Mouse (Mus musculus): ENCODE results near the gene Krt10. TPM values are rescaled to one million over a fixed set of nuclear protein-coding genes. Genes with fewer than 3 reads are reported as not detected.

Gene Krt10
- polyA plus RNA-seq (2014; fragmentation: Illumina TruSeq; extraction: RNeasy Lipid Tissue Mini Kit (QIAGEN cat#74804); ENCODE audit: low read depth, low replicate concordance): 7.4 TPM

DNA sequence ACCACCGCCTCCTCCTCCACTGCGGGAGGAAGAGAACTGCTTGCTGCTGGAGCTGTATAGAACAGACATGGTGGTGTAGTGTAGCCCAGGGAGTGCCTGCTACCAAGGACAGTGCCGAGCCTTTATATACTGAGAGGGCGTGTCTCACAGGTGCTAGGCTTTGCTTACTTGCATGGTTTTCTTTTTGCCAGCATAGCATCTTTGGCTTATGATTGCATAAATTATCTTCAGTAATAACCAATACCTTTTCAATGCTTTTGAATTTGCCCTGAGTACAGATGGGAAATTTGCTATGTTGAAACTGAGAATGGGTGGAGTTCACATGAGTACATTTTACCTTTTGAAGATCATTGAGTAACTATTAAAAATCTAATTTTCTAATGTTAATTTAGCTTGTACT, at the start of gene Krt10:
TSS of gene Krt10 (minus strand) at position 101 of the 400 bp plus-strand sequence.

DNA sequence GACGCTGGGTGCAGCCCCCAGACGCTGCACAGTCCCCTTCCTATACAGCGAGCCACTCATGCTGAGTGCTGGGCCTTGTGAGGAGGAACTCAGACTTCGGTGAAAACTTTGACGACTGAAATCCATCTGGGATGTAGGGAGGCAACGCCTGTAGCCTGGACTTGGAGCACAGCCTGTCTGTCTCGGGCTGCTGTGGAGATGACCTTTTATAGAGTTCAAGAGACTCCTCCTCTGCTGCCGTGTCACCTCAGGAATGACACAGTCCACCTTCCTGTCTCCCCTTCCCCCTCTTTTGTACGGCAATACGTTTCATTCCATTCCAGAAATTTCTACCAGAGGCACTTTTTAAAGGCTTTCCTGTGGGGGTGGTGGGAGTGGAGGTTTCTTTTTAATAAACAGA, 48.8 kb upstream of the Krt10 start, which contains the start of gene Krt20:
TSS of gene Krt20 (minus strand) at position 179 of the 400 bp plus-strand sequence.

GRCm38 (mm10) chr11:99422159-99422558, 33.0 kb upstream of the Krt10 start, which contains the start of gene Krt12:
Krt12 (minus strand) TSS chr11:99422259.

DNA sequence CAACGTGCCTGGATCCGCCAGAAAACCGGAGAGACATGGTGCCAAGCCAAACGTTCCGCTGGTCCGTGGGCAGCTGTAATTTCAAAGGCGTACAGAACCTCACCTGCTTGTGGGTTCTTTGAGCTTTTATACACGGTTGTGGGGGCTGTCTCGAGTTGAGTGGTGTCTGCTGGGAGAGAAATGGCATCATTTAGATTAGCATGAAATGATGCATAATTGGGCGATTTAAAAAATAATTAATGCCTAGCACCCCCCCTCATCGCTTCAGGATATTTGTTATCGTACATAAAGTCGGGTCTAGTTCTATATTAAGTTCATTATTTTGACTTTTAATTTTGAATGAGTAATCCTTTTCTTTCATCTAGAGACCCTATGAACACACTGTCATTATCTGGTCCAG, 14.4 kb downstream of the Krt10 start, which contains the start of gene Krt28:
TSS of gene Krt28 (minus strand) at position 101 of the 400 bp plus-strand sequence.

DNA sequence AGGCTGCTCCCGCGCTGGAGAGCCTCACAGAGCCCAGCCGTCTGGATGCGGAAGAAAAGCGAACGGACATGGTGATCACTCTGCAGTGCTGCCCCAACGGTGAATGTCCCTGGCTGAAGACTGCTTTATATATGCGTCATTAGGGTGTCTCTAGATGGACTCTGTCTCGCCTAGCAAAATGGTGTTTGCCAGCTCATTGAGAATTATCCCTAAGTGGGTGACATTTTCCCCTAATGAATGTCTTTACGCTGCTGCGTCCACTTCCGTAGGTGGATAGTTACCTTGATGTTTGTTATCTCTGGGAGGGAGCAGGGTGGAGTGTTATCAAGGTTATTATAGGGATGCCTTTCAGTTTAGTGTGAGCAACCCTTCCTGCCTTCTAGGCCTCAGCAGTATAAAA, 38.2 kb downstream of the Krt10 start, which contains the start of gene Krt27:
TSS of gene Krt27 (minus strand) at position 101 of the 400 bp plus-strand sequence.

GRCm38 (mm10) chr11:99337866-99338265, 51.3 kb downstream of the Krt10 start, which contains the start of gene Krt26:
Krt26 (minus strand) TSS chr11:99337966.

Other genes with a start within 250 kb of the Krt10 start
- 0.94 TPM for gene Ccr7, start 234.3 kb downstream of the Krt10 start, polyA plus RNA-seq (2014; fragmentation: Illumina TruSeq; extraction: RNeasy Lipid Tissue Mini Kit (QIAGEN cat#74804); ENCODE audit: low read depth, low replicate concordance)
- gene Smarce1, start 158.3 kb downstream of the Krt10 start, polyA plus RNA-seq (2014; fragmentation: Illumina TruSeq; extraction: RNeasy Lipid Tissue Mini Kit (QIAGEN cat#74804); ENCODE audit: low read depth, low replicate concordance): 80.5 TPM
- gene Krt222, start 145.3 kb downstream of the Krt10 start, polyA plus RNA-seq (2014; fragmentation: Illumina TruSeq; extraction: RNeasy Lipid Tissue Mini Kit (QIAGEN cat#74804); ENCODE audit: low read depth, low replicate concordance): 0.97 TPM
- gene Krt24, start 104.1 kb downstream of the Krt10 start, polyA plus RNA-seq (2014; fragmentation: Illumina TruSeq; extraction: RNeasy Lipid Tissue Mini Kit (QIAGEN cat#74804); ENCODE audit: low read depth, low replicate concordance): not detected
- gene Krt25, start 66.4 kb downstream of the Krt10 start, polyA plus RNA-seq (2014; fragmentation: Illumina TruSeq; extraction: RNeasy Lipid Tissue Mini Kit (QIAGEN cat#74804); ENCODE audit: low read depth, low replicate concordance): not detected
- not detected for gene Krt26, start 51.4 kb downstream of the Krt10 start, polyA plus RNA-seq (2014; fragmentation: Illumina TruSeq; extraction: RNeasy Lipid Tissue Mini Kit (QIAGEN cat#74804); ENCODE audit: low read depth, low replicate concordance)
- gene Krt27, start 38.3 kb downstream of the Krt10 start, polyA plus RNA-seq (2014; fragmentation: Illumina TruSeq; extraction: RNeasy Lipid Tissue Mini Kit (QIAGEN cat#74804); ENCODE audit: low read depth, low replicate concordance): not detected
- not detected for gene Krt28, start 14.5 kb downstream of the Krt10 start, polyA plus RNA-seq (2014; fragmentation: Illumina TruSeq; extraction: RNeasy Lipid Tissue Mini Kit (QIAGEN cat#74804); ENCODE audit: low read depth, low replicate concordance)
- gene Krt12, start 32.9 kb upstream of the Krt10 start, polyA plus RNA-seq (2014; fragmentation: Illumina TruSeq; extraction: RNeasy Lipid Tissue Mini Kit (QIAGEN cat#74804); ENCODE audit: low read depth, low replicate concordance): not detected
- gene Krt20, start 48.8 kb upstream of the Krt10 start, polyA plus RNA-seq (2014; fragmentation: Illumina TruSeq; extraction: RNeasy Lipid Tissue Mini Kit (QIAGEN cat#74804); ENCODE audit: low read depth, low replicate concordance): 0.77 TPM
- gene Krt23, start 103.8 kb upstream of the Krt10 start, polyA plus RNA-seq (2014; fragmentation: Illumina TruSeq; extraction: RNeasy Lipid Tissue Mini Kit (QIAGEN cat#74804); ENCODE audit: low read depth, low replicate concordance): 62.3 TPM
- not detected for gene Krt39, start 132.0 kb upstream of the Krt10 start, polyA plus RNA-seq (2014; fragmentation: Illumina TruSeq; extraction: RNeasy Lipid Tissue Mini Kit (QIAGEN cat#74804); ENCODE audit: low read depth, low replicate concordance)
- gene Krt40, start 153.8 kb upstream of the Krt10 start, polyA plus RNA-seq (2014; fragmentation: Illumina TruSeq; extraction: RNeasy Lipid Tissue Mini Kit (QIAGEN cat#74804); ENCODE audit: low read depth, low replicate concordance): not detected
- 0.48 TPM for gene Krtap3-3, start 161.5 kb upstream of the Krt10 start, polyA plus RNA-seq (2014; fragmentation: Illumina TruSeq; extraction: RNeasy Lipid Tissue Mini Kit (QIAGEN cat#74804); ENCODE audit: low read depth, low replicate concordance)
- gene Krtap3-2, start 167.5 kb upstream of the Krt10 start, polyA plus RNA-seq (2014; fragmentation: Illumina TruSeq; extraction: RNeasy Lipid Tissue Mini Kit (QIAGEN cat#74804); ENCODE audit: low read depth, low replicate concordance): not detected
- gene Gm11939, start 170.1 kb upstream of the Krt10 start, polyA plus RNA-seq (2014; fragmentation: Illumina TruSeq; extraction: RNeasy Lipid Tissue Mini Kit (QIAGEN cat#74804); ENCODE audit: low read depth, low replicate concordance): not detected
- not detected for gene Krtap3-1, start 177.3 kb upstream of the Krt10 start, polyA plus RNA-seq (2014; fragmentation: Illumina TruSeq; extraction: RNeasy Lipid Tissue Mini Kit (QIAGEN cat#74804); ENCODE audit: low read depth, low replicate concordance)
- not detected for gene Krtap1-5, start 191.7 kb upstream of the Krt10 start, polyA plus RNA-seq (2014; fragmentation: Illumina TruSeq; extraction: RNeasy Lipid Tissue Mini Kit (QIAGEN cat#74804); ENCODE audit: low read depth, low replicate concordance)
- not detected for gene Krtap1-4, start 194.3 kb upstream of the Krt10 start, polyA plus RNA-seq (2014; fragmentation: Illumina TruSeq; extraction: RNeasy Lipid Tissue Mini Kit (QIAGEN cat#74804); ENCODE audit: low read depth, low replicate concordance)
- not detected for gene Krtap1-3, start 202.0 kb upstream of the Krt10 start, polyA plus RNA-seq (2014; fragmentation: Illumina TruSeq; extraction: RNeasy Lipid Tissue Mini Kit (QIAGEN cat#74804); ENCODE audit: low read depth, low replicate concordance)
- gene Krtap9-3, start 208.7 kb upstream of the Krt10 start, polyA plus RNA-seq (2014; fragmentation: Illumina TruSeq; extraction: RNeasy Lipid Tissue Mini Kit (QIAGEN cat#74804); ENCODE audit: low read depth, low replicate concordance): not detected
- not detected for gene Gm11938, start 213.9 kb upstream of the Krt10 start, polyA plus RNA-seq (2014; fragmentation: Illumina TruSeq; extraction: RNeasy Lipid Tissue Mini Kit (QIAGEN cat#74804); ENCODE audit: low read depth, low replicate concordance)
- gene Gm11937, start 220.8 kb upstream of the Krt10 start, polyA plus RNA-seq (2014; fragmentation: Illumina TruSeq; extraction: RNeasy Lipid Tissue Mini Kit (QIAGEN cat#74804); ENCODE audit: low read depth, low replicate concordance): not detected
- gene Krtap2-4, start 225.5 kb upstream of the Krt10 start, polyA plus RNA-seq (2014; fragmentation: Illumina TruSeq; extraction: RNeasy Lipid Tissue Mini Kit (QIAGEN cat#74804); ENCODE audit: low read depth, low replicate concordance): not detected
- not detected for gene Gm11562, start 231.1 kb upstream of the Krt10 start, polyA plus RNA-seq (2014; fragmentation: Illumina TruSeq; extraction: RNeasy Lipid Tissue Mini Kit (QIAGEN cat#74804); ENCODE audit: low read depth, low replicate concordance)
- not detected for gene Krtap4-1, start 238.9 kb upstream of the Krt10 start, polyA plus RNA-seq (2014; fragmentation: Illumina TruSeq; extraction: RNeasy Lipid Tissue Mini Kit (QIAGEN cat#74804); ENCODE audit: low read depth, low replicate concordance)
- not detected for gene Krtap4-2, start 245.7 kb upstream of the Krt10 start, polyA plus RNA-seq (2014; fragmentation: Illumina TruSeq; extraction: RNeasy Lipid Tissue Mini Kit (QIAGEN cat#74804); ENCODE audit: low read depth, low replicate concordance)

All from adipose tissue, adult 10 weeks (tissue).